10 mouse cellular contexts compared by ENCODE assay signal in the genomic region with DNA sequence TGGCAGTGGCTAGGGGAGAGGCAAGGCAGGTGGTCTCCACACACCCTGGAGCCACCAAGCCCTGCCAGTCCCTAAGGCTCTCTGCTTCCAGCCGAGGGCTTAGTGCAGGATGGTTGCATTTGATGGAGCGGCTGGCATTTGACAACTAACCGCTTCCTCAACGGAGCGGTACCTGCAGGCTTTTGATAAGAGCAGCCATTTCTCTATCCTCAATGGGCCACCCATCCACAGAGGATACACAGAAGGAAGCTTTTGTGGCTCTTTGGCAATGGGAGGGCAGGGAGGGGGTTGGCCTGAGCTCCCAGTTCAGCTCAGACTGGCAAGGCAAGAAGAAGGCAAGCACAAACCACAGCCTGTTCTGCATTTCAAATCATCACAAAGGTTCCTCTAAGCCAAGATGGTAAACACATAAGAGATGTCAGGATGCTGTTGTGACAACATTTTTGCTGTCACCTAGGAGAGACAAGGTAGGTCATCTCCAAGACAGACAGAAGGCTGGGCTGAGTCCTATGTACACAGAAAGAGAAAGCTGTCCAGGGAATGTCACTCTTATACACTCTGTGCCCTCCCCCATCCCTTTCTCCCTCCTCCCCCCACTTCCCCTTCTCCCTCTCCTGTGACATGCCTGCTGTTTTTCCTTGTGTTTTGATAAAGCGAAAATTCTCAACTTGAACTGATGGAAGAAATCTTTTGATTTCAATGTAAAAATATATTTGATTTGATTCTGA.
A peak's percentile ranks its signal among the peaks of the same experiment; 100 is the strongest.
DNase-seq lines count a peak whose midpoint lies in the region; ATAC-seq lines count a peak whose summit lies in the region.
"Had no signal": no experiment of that assay in that cellular context is flagged by ENCODE, and none has a peak within 500 bp of the region (broad histone marks: within the 10 kb centered on the region; RNA-seq: fewer than 3 reads in every experiment).

No protein-coding gene starts in this region.

- peak overlapping the region; percentile 28; the same call in 1 of the 2 replicates for H3K9ac ChIP-seq in heart, embryonic 13.5 days
- H3K9ac ChIP-seq in midbrain, embryonic 12.5 days (replicated peaks): no peak overlapping the region

- no peak for DNase-seq in heart, postnatal 10 days
- peak; percentile 86 for DNase-seq in MEL-GATA-1-ER (ENCODE audit: extremely low read depth, low read depth)
- no peak for DNase-seq in right cerebral cortex, postnatal 14 days
- DNase-seq in left cerebral cortex, postnatal 25 days (ENCODE audit: low spot score in 2 of 2): no peak

- no peaks in the 10 kb centered on the region for H3K9me3 ChIP-seq in heart, embryonic 13.5 days
- no peaks in the 10 kb centered on the region for H3K9me3 ChIP-seq in midbrain, embryonic 12.5 days

- no peak overlapping the region for H3K4me2 ChIP-seq in heart, embryonic 13.5 days
- H3K4me2 ChIP-seq in midbrain, embryonic 12.5 days (replicated peaks): no peak overlapping the region

- ATAC-seq in heart, embryonic 13.5 days (ENCODE audit: extremely low read depth, insufficient number of reproducible peaks, low FRiP score, low TSS enrichment): no peak
- ATAC-seq in erythroid progenitor cell, adult 5-6 weeks (replicated peaks; ENCODE audit: low FRiP score, poor library complexity, severe bottlenecking): peak; percentile 87
- no peak for ATAC-seq in midbrain, embryonic 12.5 days (ENCODE audit: low FRiP score, low read depth)
- ATAC-seq: CD4-positive, CD25-positive, alpha-beta regulatory T cell, adult 4 months; forebrain, embryonic 14.5 days had no signal

- no peak overlapping the region for H3K27ac ChIP-seq in heart, embryonic 13.5 days (replicated peaks)
- peak overlapping the region; percentile 39; the same call in 1 of the 2 replicates for H3K27ac ChIP-seq in midbrain, embryonic 12.5 days (replicated peaks)
- H3K27ac ChIP-seq: macrophage had no signal

- H3K4me3 ChIP-seq in heart, embryonic 13.5 days: no peak overlapping the region
- H3K4me3 ChIP-seq in midbrain, embryonic 12.5 days: no peak overlapping the region

- intact Hi-C loops in heart, postnatal 10 days (cut with DNase I): loop anchor here (1.0 to 5.0 kb wide), 2 partner anchors 40 to 309 kb away; no protein-coding TSS in a partner anchor
- intact Hi-C loops in left cerebral cortex, postnatal 25 days (cut with DNase I): no loop called here

- 60% methylated on average over 6 of the region's 6 CpGs for WGBS in heart, embryonic 13.5 days
- 68% methylated on average over 6 of the region's 6 CpGs for WGBS in midbrain, embryonic 12.5 days

- H3K36me3 ChIP-seq in heart, embryonic 13.5 days: no peaks in the 10 kb centered on the region
- no peaks in the 10 kb centered on the region for H3K36me3 ChIP-seq in midbrain, embryonic 12.5 days

- H3K27me3 ChIP-seq in heart, embryonic 13.5 days (replicated peaks): no peaks in the 10 kb centered on the region
- peaks cover 5% of the 10 kb centered on the region; the same call in 1 of the 2 replicates for H3K27me3 ChIP-seq in midbrain, embryonic 12.5 days

- H3K4me1 ChIP-seq in heart, embryonic 13.5 days: peaks cover 31% of the 10 kb centered on the region
- H3K4me1 ChIP-seq in midbrain, embryonic 12.5 days: 0 out of 2 replicates have a peak, but pooled peaks cover 6% of the 10 kb centered on the region
